Mouse (Mus musculus): ENCODE results near the gene Btaf1.

DNA sequence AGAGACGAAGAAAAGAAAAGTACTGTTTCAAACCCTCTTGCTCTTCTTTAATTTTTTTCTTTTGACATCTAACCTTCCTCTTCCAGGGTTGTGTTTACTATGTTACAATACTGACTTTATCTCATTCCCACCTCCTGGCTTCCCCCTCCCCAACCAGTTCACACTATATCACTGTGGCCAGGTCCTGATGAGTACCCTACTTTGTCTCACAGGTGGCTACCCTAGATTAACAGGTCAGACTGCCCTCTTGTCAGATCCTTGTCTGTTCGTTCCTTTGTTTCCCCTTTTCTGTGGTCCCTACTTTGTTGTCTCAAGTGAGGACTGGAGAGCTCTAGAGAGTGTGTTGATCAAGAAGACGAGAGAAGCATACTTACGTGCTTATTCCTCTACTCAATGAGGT, 10.4 kb downstream of the Btaf1 start:
- TF ChIP-seq POLR2A (IDR thresholded peaks at IDR 0.05; ENCODE audit: borderline replicate concordance, control insufficient read depth, low read depth, low read length) (no peak), CTCF (IDR thresholded peaks at IDR 0.05; ENCODE audit: control insufficient read depth, insufficient read depth, low read length) (no peak)
